Mouse (Mus musculus) forebrain, embryonic 14.5 days (tissue): ENCODE measurements around the gene Srsf6. TPM values are rescaled to one million over a fixed set of nuclear protein-coding genes. Genes with fewer than 3 reads are reported as not detected.

Experiments
- ATAC-seq: fragments of 200-750 bp; cut with Nextera tagmentation; 2 replicates; pipeline ENCODE4 v1.8.0; 2017; ENCODE audit warnings: mild to moderate bottlenecking, moderate library complexity
- DNase-seq: peaks from one replicate; pipeline ENCODE4 v3.0.0-alpha.2; 2015; ENCODE audit warnings: low spot score
- H3K27ac ChIP-seq: fragments of 300-500 bp; sonication (generic); 2 replicates; pipeline ENCODE4 v1.5.1; 2014; ENCODE audit warnings: low read depth, mild to moderate bottlenecking, control low read depth, low read length, moderate library complexity
- H3K27me3 ChIP-seq: fragments of 300-500 bp; sonication (generic); replicated peaks from 2 replicates; pipeline ENCODE4 v1.6.1; 2014; ENCODE audit warnings: low read length, control low read depth, mixed read lengths; ENCODE audit not compliant: control insufficient read depth, insufficient read depth
- H3K36me3 ChIP-seq: fragments of 300-500 bp; sonication (generic); 2 replicates; pipeline ENCODE4 v1.6.1; 2014; ENCODE audit warnings: low read length, control low read depth; ENCODE audit not compliant: control insufficient read depth, insufficient read depth
- H3K4me1 ChIP-seq: fragments of 300-500 bp; sonication (generic); 2 replicates; pipeline ENCODE4 v1.6.1; 2014; ENCODE audit warnings: antibody characterized with exemption, low read length, control low read depth; ENCODE audit not compliant: control insufficient read depth, insufficient read depth
- H3K4me2 ChIP-seq: fragments of 300-500 bp; sonication (generic); 2 replicates; pipeline ENCODE4 v1.6.1; 2014; ENCODE audit warnings: mild to moderate bottlenecking, control low read depth, low read length
- H3K4me3 ChIP-seq: fragments of 300-500 bp; sonication (generic); 2 replicates; pipeline ENCODE4 v1.5.1; 2014; ENCODE audit warnings: low read depth, low read length, control low read depth
- H3K9ac ChIP-seq: fragments of 300-500 bp; sonication (generic); 2 replicates; pipeline ENCODE4 v1.6.1; 2014; ENCODE audit warnings: mild to moderate bottlenecking, low read length, control low read depth, moderate library complexity
- H3K9me3 ChIP-seq: fragments of 300-500 bp; sonication (generic); replicated peaks from 2 replicates; pipeline ENCODE4 v1.6.1; 2016; ENCODE audit warnings: low read length, control low read depth, mixed read lengths; ENCODE audit not compliant: control insufficient read depth
- whole genome bisulfite sequencing: fragments of 180-500 bp; shearing (Covaris S2); extraction: QIAGEN DNeasy Blood & Tissue Kit; methylation state at CpG from one replicate; pipeline ENCODE4 v1.1.7; 2014; 5-methylcytosine and 5-hydroxymethylcytosine counted together
- polyA plus RNA-seq: library from polyadenylated mRNA; unstranded; fragments of >200 nt; fragmentation: Nextera tagmentation; extraction: Ambion mirVana; gene quantifications from 2 replicates; pipeline ENCODE4 v1.2.1, GENCODE M21; 2014

Srsf6 gene
- polyA plus RNA-seq, 1 experiment from 2014 or later, result 149 TPM

DNA sequence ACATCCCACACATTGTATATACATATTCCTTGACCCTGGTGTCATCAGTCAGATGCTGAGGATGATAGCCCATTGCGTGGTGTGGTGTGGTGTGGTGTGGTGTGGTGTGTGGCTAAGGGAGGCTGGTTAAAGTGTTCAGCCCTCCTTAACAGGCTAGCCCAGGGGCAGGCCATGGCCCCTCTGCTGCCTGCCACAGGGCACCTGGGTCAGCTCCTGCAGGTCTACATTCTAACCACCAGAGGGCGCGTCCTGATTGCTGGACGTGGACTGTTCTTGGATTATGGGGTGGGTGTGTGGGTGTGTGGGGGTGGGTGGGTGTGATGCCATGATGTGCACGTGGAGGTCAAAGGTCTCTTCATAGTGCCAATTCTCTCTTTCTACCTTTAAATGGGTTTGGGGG, 37.0 kb downstream of the Srsf6 start:
- Histone ChIP-seq H3K9me3 (no peaks in the 10 kb centered on the region), H3K9ac (no peak overlapping the region), H3K4me1 (peaks cover under 1% of the 10 kb centered on the region; the same call in 1 of the 2 replicates), H3K4me3 (no peak overlapping the region), H3K27ac (no peak overlapping the region), H3K27me3 (no peaks in the 10 kb centered on the region), H3K36me3 (no peaks in the 10 kb centered on the region), H3K4me2 (no peak overlapping the region)
- no peak for ATAC-seq
- 11% methylated on average over 5 of the region's 5 CpGs for WGBS
- peak; percentile 53 for DNase-seq

DNA sequence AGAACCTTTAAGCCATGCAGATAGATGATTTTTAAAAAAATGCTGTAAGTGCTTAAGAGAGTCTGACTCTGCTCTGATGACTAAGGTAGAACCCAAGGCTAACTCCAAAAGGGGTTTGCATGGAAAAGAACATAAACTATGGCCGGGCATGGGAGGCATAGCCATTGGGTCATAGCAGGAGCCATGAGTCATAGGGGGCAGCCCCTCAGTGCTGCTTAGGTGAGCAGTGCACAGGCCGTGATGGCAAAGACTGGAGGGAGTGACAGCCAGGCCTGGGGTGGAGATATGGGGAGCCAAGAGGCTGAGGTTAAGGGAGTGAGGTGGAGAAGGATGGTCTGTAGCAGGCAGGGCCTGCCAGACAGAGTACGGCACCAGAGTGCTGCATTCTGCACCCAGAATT, 37.8 kb downstream of the Srsf6 start:
- Histone ChIP-seq H3K27ac (no peak overlapping the region), H3K4me3 (no peak overlapping the region), H3K9ac (no peak overlapping the region), H3K36me3 (no peaks in the 10 kb centered on the region), H3K9me3 (no peaks in the 10 kb centered on the region), H3K27me3 (no peaks in the 10 kb centered on the region), H3K4me1 (peaks cover 6% of the 10 kb centered on the region), H3K4me2 (no peak overlapping the region)
- 81% methylated on average over 3 of the region's 3 CpGs for WGBS
- DNase-seq (no peak), ATAC-seq (no peak)

DNA sequence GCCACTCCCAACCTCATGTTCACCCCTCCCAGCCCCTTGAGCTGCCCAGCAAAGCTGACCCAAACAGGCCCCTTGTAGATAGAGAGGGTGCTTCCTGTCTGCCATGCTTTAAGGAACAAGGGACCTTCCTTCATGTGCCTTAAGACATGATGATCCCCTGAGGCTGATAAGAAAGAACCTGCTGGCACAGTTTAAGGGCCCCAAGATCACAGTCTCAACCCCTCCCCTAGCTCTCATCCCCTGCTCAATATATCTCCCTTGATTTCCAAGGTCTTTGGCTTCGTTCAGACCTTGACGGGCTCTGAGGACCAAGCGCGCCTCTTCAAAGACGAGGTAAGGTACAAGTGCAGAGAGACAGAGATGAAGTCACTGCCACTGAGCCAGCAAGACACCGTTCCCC, 39.6 kb downstream of the Srsf6 start:
- no peak overlapping the region for H3K9ac ChIP-seq
- no peak overlapping the region for H3K27ac ChIP-seq
- no peaks in the 10 kb centered on the region for H3K9me3 ChIP-seq
- H3K4me2 ChIP-seq, result no peak overlapping the region
- H3K36me3 ChIP-seq, result no peaks in the 10 kb centered on the region
- WGBS, result 89% methylated on average over 6 of the region's 6 CpGs
- H3K27me3 ChIP-seq, result no peaks in the 10 kb centered on the region
- DNase-seq, result no peak
- no peak overlapping the region for H3K4me3 ChIP-seq
- H3K4me1 ChIP-seq, result peaks cover 10% of the 10 kb centered on the region
- no peak for ATAC-seq

DNA sequence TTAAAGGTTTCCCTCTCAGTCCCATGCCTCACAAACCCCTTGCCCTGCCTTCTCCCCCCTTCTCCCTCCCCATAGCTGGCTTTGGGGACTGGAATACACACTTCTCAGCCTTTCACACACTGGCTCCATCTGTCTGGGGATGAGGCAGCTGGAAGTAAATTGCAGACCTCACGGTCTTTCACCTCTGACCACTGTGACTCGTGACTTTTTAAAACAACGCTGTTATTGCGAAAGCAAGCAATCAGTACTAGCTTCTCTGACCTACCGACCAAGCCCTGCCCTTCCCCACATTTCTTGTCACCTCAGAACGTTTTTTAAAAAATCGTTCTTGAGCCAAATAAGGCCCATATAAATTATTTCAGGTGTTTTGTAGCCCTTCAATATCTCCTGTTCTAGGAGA, 41.4 kb downstream of the Srsf6 start:
- no peak overlapping the region for H3K4me2 ChIP-seq
- H3K4me3 ChIP-seq, result no peak overlapping the region
- no peak for ATAC-seq
- no peak for DNase-seq
- peaks cover 12% of the 10 kb centered on the region for H3K4me1 ChIP-seq
- H3K9ac ChIP-seq, result no peak overlapping the region
- H3K27me3 ChIP-seq, result no peaks in the 10 kb centered on the region
- no peak overlapping the region for H3K27ac ChIP-seq
- 86% methylated on average over 7 of the region's 7 CpGs for WGBS
- H3K9me3 ChIP-seq, result no peaks in the 10 kb centered on the region
- no peaks in the 10 kb centered on the region for H3K36me3 ChIP-seq

DNA sequence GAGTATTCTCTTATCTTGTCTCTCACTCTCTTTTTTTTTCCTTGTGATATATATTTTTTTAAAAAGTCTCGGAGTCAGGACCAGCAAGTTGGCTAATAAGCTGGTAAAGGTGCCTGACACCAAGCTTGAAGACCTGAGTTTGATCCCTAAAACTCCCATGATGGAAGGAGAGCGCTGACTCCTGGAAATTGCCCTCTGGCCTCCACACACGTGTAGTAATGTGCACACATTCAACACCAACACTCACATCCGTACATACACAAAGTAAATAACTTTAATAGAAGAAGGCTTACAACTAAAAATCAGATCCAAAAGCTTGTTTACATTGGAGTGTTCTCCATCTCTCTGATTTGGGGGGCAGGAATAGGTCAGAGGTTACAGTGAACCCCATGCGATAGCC, 41.9 kb downstream of the Srsf6 start:
- 80% methylated on average over 5 of the region's 5 CpGs for WGBS
- Histone ChIP-seq H3K36me3 (no peaks in the 10 kb centered on the region), H3K9me3 (no peaks in the 10 kb centered on the region), H3K27me3 (no peaks in the 10 kb centered on the region), H3K9ac (no peak overlapping the region), H3K4me2 (no peak overlapping the region), H3K27ac (no peak overlapping the region), H3K4me1 (peaks cover 12% of the 10 kb centered on the region), H3K4me3 (no peak overlapping the region)
- ATAC-seq, result no peak
- DNase-seq, result no peak

DNA sequence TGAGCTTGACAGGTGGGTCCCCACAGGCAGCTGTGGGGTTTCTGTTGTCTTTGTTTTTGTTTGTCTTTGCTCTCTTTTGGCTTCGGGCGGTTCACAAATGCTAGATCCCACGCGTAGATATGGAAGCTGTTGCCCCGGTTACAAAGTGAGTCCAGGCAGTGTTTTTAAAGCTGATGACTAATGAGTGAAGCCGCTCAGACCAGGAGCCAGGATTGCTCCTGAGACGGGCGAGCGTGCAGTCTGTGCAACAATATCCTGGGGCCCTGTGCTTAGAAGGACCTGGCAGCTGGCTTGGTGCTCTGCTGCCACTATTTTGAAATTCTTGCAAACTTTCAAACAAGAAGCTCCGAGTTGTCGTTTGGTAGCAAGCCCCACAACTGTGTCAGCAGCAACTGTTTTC, 42.3 kb downstream of the Srsf6 start:
- no peaks in the 10 kb centered on the region for H3K27me3 ChIP-seq
- H3K9me3 ChIP-seq, result no peaks in the 10 kb centered on the region
- peak overlapping the region; percentile 9; the same call in 1 of the 2 replicates for H3K27ac ChIP-seq
- 16% methylated on average over 11 of the region's 11 CpGs for WGBS
- no peak overlapping the region for H3K4me2 ChIP-seq
- peaks cover 12% of the 10 kb centered on the region for H3K4me1 ChIP-seq
- H3K36me3 ChIP-seq, result no peaks in the 10 kb centered on the region
- H3K4me3 ChIP-seq, result no peak overlapping the region
- peak; percentile 33 for DNase-seq
- 0 out of 2 replicates have a peak, but pooled peaks have one; percentile 48 for ATAC-seq
- peak overlapping the region; percentile 13; the same call in 1 of the 2 replicates for H3K9ac ChIP-seq

DNA sequence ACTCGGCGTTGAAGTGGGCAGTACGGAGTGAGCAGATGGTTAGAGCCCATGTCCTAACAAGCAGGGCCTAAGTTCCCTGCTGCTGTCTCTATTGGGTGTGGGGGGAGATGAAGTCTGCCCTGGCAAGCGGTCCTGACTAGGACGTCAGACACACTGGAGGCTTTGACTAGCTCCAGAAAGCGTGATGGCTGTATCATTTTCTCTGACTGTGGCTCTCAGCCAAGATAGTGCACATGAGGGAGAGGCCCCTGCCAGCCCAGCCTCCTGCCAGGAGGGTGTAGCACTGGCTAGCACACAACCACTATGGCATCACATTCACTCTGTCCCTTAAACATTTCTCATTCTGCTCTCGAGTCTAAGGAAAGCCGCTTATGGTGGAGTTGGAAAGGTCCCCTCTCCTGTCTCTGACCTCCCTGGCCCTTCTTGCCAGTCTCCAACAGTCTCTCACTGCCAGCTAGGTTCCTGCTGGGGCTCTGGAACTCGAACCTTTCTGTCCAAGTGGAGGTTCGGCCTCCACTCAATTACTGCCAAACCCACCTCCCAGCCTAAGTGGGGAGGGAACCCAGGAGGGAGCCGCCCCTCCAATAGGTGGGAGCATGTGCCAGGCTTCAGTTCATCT, 43.9 kb downstream of the Srsf6 start:
- Histone ChIP-seq H3K4me3 (no peak overlapping the region), H3K4me2 (no peak overlapping the region), H3K9ac (no peak overlapping the region), H3K27ac (peak overlapping the region; percentile 4; the same call in 1 of the 2 replicates), H3K9me3 (no peaks in the 10 kb centered on the region), H3K4me1 (peaks cover 12% of the 10 kb centered on the region), H3K36me3 (no peaks in the 10 kb centered on the region), H3K27me3 (no peaks in the 10 kb centered on the region)
- 59% methylated on average over 11 of the region's 11 CpGs for WGBS
- peak; percentile 76 for ATAC-seq
- peak; percentile 83 for DNase-seq

DNA sequence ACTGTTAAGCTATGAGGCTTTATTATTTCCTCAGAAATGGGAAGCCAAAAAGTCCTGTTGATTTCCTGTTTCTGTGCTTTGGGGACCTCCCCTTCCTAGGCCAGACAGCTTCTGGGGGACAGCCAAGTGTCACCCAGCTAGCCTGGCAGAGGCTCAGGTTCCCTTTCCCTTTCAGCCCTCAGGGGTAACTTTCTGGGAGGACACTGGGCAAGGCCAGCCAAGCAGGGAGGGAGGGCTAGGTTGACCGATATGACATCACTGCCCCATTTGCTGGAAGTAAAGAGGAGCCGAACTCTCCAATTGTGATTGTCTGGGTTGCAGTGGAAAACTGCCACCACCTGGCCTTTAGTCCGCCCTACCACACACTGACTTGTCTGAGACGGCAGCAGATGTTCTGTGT, 44.7 kb downstream of the Srsf6 start:
- ATAC-seq, result no peak
- H3K36me3 ChIP-seq, result no peaks in the 10 kb centered on the region
- H3K4me3 ChIP-seq, result no peak overlapping the region
- peaks cover 12% of the 10 kb centered on the region for H3K4me1 ChIP-seq
- WGBS, result 70% methylated on average over 4 of the region's 4 CpGs
- no peaks in the 10 kb centered on the region for H3K27me3 ChIP-seq
- DNase-seq, result peak; percentile 33
- H3K27ac ChIP-seq, result no peak overlapping the region
- no peak overlapping the region for H3K9ac ChIP-seq
- H3K4me2 ChIP-seq, result no peak overlapping the region
- H3K9me3 ChIP-seq, result no peaks in the 10 kb centered on the region

DNA sequence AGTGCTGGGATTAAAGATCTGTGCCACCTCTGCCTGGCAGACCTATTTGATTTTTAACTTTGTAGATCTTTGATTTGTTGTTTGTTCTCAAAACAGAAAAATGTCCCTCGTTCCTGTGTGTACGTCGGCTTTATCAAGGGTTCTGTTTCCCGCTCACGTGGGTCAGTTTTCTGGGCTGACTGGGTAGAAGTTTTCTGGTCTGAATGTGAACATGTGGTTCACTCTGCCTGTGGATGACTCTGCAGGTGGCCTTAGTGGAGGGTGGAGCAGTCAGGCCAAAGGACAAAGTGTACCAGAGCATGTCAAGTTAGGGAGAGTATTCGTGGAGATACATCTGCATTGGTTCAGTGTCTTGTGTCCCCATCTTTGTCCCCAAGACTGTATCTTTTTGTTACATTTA, 53.1 kb downstream of the Srsf6 start:
- WGBS, result 91% methylated on average over 6 of the region's 6 CpGs
- no peaks in the 10 kb centered on the region for H3K36me3 ChIP-seq
- no peak for DNase-seq
- no peaks in the 10 kb centered on the region for H3K9me3 ChIP-seq
- ATAC-seq, result no peak
- no peak overlapping the region for H3K27ac ChIP-seq
- H3K27me3 ChIP-seq, result no peaks in the 10 kb centered on the region
- no peaks in the 10 kb centered on the region for H3K4me1 ChIP-seq
- no peak overlapping the region for H3K9ac ChIP-seq
- no peak overlapping the region for H3K4me2 ChIP-seq
- H3K4me3 ChIP-seq, result no peak overlapping the region
